Mouse (Mus musculus) kidney, adult 2 months (tissue): ENCODE data around the gene Jmjd1c. TPM values are rescaled to one million over a fixed set of nuclear protein-coding genes. Genes with fewer than 3 reads are reported as not detected.

Experiments used
- DNase-seq: peaks from one replicate; pipeline ENCODE4 v3.0.0; 2021
- H3K27ac ChIP-seq: fragments of 200-500 bp; 2 replicates; pipeline ENCODE4 v1.5.1; 2012; ENCODE audit warnings: low read depth, low read length, control low read depth, inconsistent platforms; ENCODE audit not compliant: insufficient read depth
- H3K27me3 ChIP-seq: fragments of 200-500 bp; replicated peaks from 2 replicates; pipeline ENCODE4 v1.6.1; 2012; ENCODE audit warnings: mild to moderate bottlenecking, moderate library complexity, low read length, inconsistent platforms; ENCODE audit not compliant: control insufficient read depth, insufficient read depth
- H3K36me3 ChIP-seq: fragments of 200-500 bp; 2 replicates; pipeline ENCODE4 v1.6.1; 2012; ENCODE audit warnings: mild to moderate bottlenecking, moderate library complexity, low read length, inconsistent platforms; ENCODE audit not compliant: control insufficient read depth, insufficient read depth
- H3K4me1 ChIP-seq: fragments of 200-500 bp; 2 replicates; pipeline ENCODE4 v1.6.1; 2011; ENCODE audit warnings: low read length; ENCODE audit not compliant: control insufficient read depth, insufficient read depth
- H3K4me3 ChIP-seq: fragments of 200-500 bp; 2 replicates; pipeline ENCODE4 v1.5.1; 2011; ENCODE audit warnings: mild to moderate bottlenecking, low read depth, low read length, control low read depth; ENCODE audit not compliant: insufficient read depth
- CTCF ChIP-seq: fragments of 200-500 bp; conservative IDR thresholded peaks from 2 replicates; pipeline ENCODE4 v1.5.1; 2011; ENCODE audit warnings: low read depth, mild to moderate bottlenecking, control low read depth, low read length, moderate library complexity, mixed read lengths; ENCODE audit not compliant: insufficient read depth, insufficient read length
- POLR2A ChIP-seq: fragments of 200-500 bp; IDR thresholded peaks from one replicate; pipeline ENCODE4 v1.6.1; 2011; ENCODE audit warnings: low read depth, low read length, control low read depth
- WGBS: fragments of 180-500 bp; shearing (Covaris S2); methylation state at CpG from one replicate; pipeline ENCODE4 v1.1.7; 2018; 5-methylcytosine and 5-hydroxymethylcytosine counted together
- polyA plus RNA-seq: library from polyadenylated mRNA; depleted of rRNA; stranded (reverse); fragments of >200 nt; gene quantifications from 2 replicates; pipeline ENCODE4 v1.2.3, GENCODE M21; 2012

The Jmjd1c gene
- polyA plus RNA-seq, 1 experiment = 9.4 TPM

DNA sequence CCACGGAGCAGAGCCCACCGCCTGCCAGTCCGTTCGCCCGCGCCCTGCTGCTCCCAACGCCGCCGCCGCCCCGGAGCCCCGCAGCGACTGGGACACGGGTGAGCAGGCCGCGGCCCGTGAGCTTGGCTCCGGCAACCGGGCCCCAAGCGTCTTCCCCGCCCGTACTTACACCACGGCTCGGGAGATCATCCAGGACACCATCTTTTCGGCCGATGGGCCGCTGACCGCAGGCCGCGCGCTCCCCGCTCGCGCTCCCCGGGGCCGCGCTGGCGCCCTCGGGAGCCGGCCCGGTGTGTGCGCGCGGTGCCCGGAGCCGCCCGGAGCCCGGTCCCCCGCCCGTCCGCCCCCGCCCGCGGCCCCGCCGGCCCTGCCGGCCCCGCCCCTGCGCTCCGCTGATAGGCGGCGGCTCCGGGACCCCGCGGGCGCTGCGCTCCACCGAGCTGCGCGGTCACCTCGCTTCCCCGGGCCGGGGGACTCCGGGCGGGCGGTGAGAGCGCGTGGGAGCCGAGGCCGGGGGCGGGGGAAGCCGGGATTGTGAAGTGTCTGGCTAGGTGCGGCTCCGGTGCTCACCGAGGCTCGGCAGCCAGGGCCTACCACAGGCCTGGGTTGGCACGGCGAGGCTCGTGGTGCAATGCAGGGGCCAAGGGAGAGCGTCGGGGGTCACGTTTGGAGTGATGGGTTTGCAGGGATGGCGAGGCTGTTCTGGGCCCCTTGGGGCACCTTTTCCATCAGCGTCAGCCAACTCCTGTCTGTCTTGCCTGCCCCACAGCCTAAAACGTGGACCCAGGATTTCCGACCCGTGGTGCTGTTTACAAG lies 904 bp downstream of the Jmjd1c start, which contains the start of gene Reep3:
Gene Reep3, minus strand, starts transcription at position 325 of the 816 bp plus-strand sequence.
- Histone ChIP-seq H3K4me3 (peak within 1 kb of the TSS; percentile 71), H3K36me3 (no peaks in the 10 kb centered on the region), H3K27ac (peak within 1 kb of the TSS; percentile 97), H3K4me1 (peaks cover 24% of the 10 kb centered on the region), H3K27me3 (no peaks in the 10 kb centered on the region)
- TF ChIP-seq POLR2A (no peak), CTCF (no peak)
- WGBS = 1% methylated on average over 96 of the region's 97 CpGs
- peak; percentile 86 for DNase-seq

DNA sequence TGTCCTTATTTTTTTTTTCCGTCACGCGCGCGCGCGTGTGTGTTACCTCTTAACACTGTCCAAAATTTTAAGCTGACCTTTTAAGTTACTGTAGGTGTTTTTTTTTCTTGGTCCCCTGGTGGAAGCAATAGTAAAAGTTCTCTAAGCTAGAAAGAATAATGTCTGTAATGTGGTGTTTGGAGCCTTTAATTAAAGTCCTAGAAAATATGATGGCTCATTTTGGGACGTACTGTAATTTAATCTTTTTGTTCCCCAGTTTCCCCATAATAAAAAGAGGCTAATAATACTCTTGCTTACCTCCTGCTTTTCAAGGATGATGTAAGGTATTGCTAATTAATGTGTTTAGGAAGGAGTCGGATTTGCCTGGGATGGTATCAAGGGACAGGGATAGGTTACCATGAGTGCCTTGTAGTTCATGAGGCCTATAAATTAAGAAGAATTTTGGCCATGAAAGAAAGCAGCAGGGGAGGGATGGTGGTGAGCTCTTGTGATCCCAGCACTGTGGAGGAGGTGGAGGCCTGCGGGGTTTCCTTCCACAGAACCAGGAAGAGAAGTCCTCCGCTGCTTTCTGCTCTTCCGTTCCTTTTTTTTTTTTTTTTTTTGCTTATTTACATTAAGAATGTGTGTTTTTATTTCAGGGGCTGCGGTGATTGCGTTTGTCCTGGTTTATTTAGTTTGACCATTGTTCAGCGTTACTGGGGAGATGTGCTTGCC lies 1.7 kb downstream of the Jmjd1c start:
- Histone ChIP-seq H3K36me3 (no peaks in the 10 kb centered on the region), H3K27me3 (no peaks in the 10 kb centered on the region), H3K27ac (peak overlapping the region; percentile 91), H3K4me3 (peak overlapping the region; percentile 71), H3K4me1 (peaks cover 32% of the 10 kb centered on the region)
- DNase-seq = no peak
- WGBS = 3% methylated on average over 15 of the region's 15 CpGs
- no peak for TF ChIP-seq CTCF
- TF ChIP-seq POLR2A = no peak

GRCm38 (mm10) chr10:67098408-67099050 lies 2.6 kb downstream of the Jmjd1c start:
- WGBS = 15% methylated on average over 7 of the region's 7 CpGs
- H3K27ac ChIP-seq = peak overlapping the region; percentile 88
- H3K27me3 ChIP-seq = no peaks in the 10 kb centered on the region
- peaks cover 35% of the 10 kb centered on the region for H3K4me1 ChIP-seq
- no peaks in the 10 kb centered on the region for H3K36me3 ChIP-seq
- no peak overlapping the region for H3K4me3 ChIP-seq
- peak; percentile 70 for DNase-seq
- TF ChIP-seq CTCF (no peak), POLR2A (no peak)

- no peaks in the 10 kb centered on the region for H3K36me3 ChIP-seq
- no peak for DNase-seq
- H3K4me3 ChIP-seq = no peak overlapping the region
- peaks cover 40% of the 10 kb centered on the region for H3K4me1 ChIP-seq
- TF ChIP-seq CTCF (no peak), POLR2A (no peak)
- peak overlapping the region; percentile 88 for H3K27ac ChIP-seq
- 48% methylated on average over 13 of the region's 13 CpGs for WGBS
- H3K27me3 ChIP-seq = no peaks in the 10 kb centered on the region
Observed at GRCm38 (mm10) chr10:67099183-67099929, 3.4 kb downstream of the Jmjd1c start.

DNA sequence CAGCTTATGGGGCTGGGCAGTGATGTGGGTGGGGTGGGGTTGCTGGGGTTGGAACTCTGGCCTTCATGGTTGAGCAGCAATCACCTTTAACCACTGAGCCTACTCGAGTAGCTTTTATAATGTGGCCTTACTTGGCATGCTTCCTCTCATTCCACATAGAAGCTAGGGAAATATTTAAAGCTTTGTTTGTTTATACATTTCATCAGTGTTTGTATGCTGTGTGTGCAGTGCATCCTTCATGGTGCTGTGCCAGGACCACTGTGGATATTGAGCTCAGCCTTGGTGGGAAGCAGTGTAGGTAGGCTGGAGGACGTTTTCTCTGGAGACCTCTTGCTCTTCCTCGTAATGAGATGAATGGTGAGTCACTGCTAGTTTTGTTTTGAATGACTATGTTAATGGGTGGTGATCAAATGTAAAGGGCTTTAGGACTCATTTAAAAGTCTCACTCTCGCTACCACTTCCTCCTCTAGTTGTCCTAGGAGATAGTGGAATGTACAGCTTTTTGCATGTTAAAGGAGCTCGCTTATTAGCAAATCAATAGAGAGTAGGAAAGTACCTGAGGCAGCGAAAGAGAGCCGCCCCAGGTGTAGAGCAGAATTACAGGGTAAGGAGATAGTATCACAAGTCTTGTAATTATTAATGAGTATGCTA lies 4.2 kb downstream of the Jmjd1c start:
- peak overlapping the region; percentile 68 for H3K27ac ChIP-seq
- 28% methylated on average over 7 of the region's 7 CpGs for WGBS
- peaks cover 48% of the 10 kb centered on the region for H3K4me1 ChIP-seq

DNA sequence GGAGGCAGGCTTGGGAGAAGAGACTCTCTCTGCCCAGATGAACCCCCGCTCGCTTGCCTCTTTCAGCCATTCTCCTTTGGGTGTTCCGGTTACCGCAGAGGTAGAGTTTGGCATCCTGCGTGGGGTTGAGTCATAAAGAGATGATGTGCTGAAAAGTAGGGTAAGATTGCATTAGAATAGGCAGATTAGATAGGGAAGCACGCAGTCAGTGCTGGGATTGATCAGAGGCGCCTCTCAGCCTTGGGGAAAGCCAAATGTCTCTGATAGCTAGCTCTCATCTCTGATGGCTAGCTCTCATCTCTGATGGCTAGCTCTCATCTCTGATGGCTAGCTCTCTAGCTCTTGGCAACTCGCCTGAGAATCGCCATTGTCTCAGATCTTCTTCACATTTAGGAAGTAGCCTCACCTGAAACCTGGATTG lies 4.9 kb downstream of the Jmjd1c start:
- Histone ChIP-seq H3K4me1 (peaks cover 52% of the 10 kb centered on the region), H3K4me3 (no peak overlapping the region), H3K27ac (peak overlapping the region; percentile 62), H3K36me3 (no peaks in the 10 kb centered on the region), H3K27me3 (no peaks in the 10 kb centered on the region)
- 73% methylated on average over 9 of the region's 9 CpGs for WGBS
- TF ChIP-seq POLR2A (no peak), CTCF (no peak)
- DNase-seq = no peak

More for the DNA sequence above, 4.2 kb downstream of the Jmjd1c start:
- no peaks in the 10 kb centered on the region for H3K36me3 ChIP-seq
- no peaks in the 10 kb centered on the region for H3K27me3 ChIP-seq
- no peak overlapping the region for H3K4me3 ChIP-seq
- DNase-seq = peak; percentile 82
- TF ChIP-seq POLR2A (no peak), CTCF (no peak)
